Mouse (Mus musculus) natural killer cell, adult 2 months (primary cell): ENCODE measurements around the gene Btd.

Experiments
- DNase-seq, 2 experiments: peaks; one replicate each; pipeline ENCODE4 v3.0.0; 2022; ENCODE audit warnings: low spot score in 2 of 2

Gene Btd

DNA sequence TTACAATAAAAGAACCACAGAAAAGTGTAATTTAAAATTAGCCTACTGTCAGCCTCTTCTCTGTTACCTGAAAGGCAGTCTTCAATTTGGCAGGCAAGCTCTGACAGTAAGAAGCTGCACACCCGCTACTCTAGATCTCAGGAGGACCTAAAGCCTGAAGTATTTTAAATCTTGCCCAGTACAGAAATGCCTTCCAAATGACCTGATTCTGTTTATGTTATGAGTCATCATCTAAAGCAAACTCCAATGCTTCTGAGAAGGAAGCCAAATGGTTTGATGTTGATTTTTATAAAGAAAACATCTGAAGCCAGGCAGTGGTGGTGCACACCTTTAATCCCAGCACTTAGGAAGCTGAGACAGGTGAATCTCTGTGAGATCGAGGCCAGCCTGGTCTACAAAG is 59.5 kb downstream of the Btd start:
- DNase-seq = no peak

DNA sequence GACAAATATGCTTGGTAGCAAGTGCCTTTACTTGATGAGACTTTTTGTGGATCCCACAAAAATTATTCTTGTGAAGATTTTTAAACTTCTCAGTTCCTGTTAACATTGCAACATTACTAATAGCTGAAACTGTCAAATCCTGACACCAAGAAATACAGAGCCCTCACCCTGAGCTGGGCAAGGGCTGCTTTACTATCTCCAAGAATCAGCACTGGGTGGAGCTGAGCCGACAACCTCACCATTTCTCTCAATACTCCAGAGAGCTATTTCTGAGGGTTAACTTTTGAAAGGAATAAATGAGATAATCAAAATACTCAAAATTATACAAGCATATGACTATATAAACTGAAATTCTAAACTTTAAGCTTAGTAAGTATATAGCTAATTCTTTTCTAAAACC is 68.5 kb downstream of the Btd start:
- DNase-seq = no peak

DNA sequence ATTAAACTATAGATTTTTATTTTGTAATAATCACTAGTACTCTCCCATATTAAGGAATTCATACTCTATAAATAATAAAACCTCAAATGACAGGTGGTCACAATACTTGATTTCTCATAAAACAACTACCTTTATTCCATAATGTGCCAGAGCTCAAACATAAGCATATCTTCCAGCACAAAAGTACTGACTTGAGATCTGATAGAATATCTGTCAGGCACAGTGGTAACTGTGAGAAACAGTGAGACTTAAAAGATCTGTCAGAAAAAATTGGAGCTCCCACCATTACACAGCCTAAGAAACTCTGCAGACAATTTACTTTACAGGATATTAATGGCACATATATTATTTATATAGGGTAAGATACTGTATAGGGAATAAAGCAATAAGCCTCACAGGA is 74.8 kb downstream of the Btd start:
- no peak for DNase-seq

GRCm38 (mm10) chr14:31717360-31717759 is 76.5 kb downstream of the Btd start:
- DNase-seq = no peak
